Mouse (Mus musculus) heart, adult 2 months (tissue): Measurements from ENCODE around the gene Nrg3.

Experiments
- CTCF ChIP-seq: fragments of 200-600 bp; IDR thresholded peaks from 2 replicates; pipeline ENCODE4 v1.8.1; 2022; ENCODE audit warnings: antibody characterized with exemption, mild to moderate bottlenecking, moderate library complexity
- EP300 ChIP-seq: fragments of 200-500 bp; IDR thresholded peaks from 2 replicates; pipeline ENCODE4 v1.6.1; 2011; ENCODE audit warnings: low read depth, low read length, control low read depth; ENCODE audit not compliant: insufficient read depth

- TF ChIP-seq CTCF (no peak), EP300 (no peak)
These were observed 421.3 kb downstream of the Nrg3 start for GRCm38 (mm10) chr14:39051542-39051941.
